Mouse (Mus musculus): Measurements from ENCODE around the gene Khdc4.

DNA sequence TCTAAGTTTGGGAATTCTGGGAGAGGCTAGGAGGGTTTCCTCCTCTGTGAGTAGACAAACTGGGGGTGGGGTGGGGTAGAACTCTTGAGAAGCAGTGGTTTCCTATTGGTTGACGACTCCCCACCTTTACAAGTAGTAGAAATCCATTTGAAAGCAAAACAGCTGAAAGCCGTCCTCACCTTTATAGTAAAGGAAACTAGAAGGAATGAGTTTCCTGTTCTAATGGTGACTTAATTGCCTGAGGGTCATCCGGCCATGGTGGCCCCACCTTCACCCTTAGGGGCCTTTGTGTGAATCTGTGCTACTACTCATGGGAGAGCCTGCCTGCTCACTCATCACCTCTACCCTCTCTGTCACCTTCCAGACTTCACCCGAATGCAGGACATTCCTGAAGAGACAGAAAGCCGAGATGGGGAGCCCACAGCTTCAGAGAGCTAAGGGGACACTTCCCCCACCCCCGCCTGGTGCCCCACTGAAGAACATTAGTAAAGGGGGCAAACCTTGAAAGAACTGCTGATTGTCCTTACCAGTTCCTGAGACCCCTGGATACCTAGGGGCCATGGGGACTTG lies 39.1 kb upstream of the Khdc4 start:
- TF ChIP-seq CTCF (conservative IDR thresholded peaks at IDR 0.05; ENCODE audit: low read length) (no peak), POU5F1 (IDR thresholded peaks at IDR 0.05; ENCODE audit: borderline replicate concordance, low read length) (no peak), NANOG (IDR thresholded peaks at IDR 0.05; ENCODE audit: borderline replicate concordance, low read length) (peak; percentile 39; the same call in 1 of the 2 replicates)
